10 mouse cellular contexts compared by ENCODE assay signal in genomic region chr17:31840423-31841003, GRCm38 (mm10). TPM values are rescaled to one million over a fixed set of nuclear protein-coding genes. Genes with fewer than 3 reads are reported as not detected.
DNase-seq lines count a peak whose midpoint lies in the region; ATAC-seq lines count a peak whose summit lies in the region.
"Had no signal": no experiment of that assay in that cellular context is flagged by ENCODE, and none has a peak within 500 bp of the region (broad histone marks: within the 10 kb centered on the region; RNA-seq: fewer than 3 reads in every experiment).

No protein-coding gene starts in this region.

- WGBS in lung, embryonic 16.5 days = 66% methylated on average over 6 of the region's 6 CpGs
- 20% methylated on average over 6 of the region's 6 CpGs for WGBS in macrophage (ENCODE audit: missing documents)

- DNase-seq in lung, postnatal 14 days = no peak
- DNase-seq in MEL-GATA-1-ER (ENCODE audit: extremely low read depth, low read depth) = peak; percentile 52
- DNase-seq in thymus, postnatal 25 days = peak; percentile 49
- no peak for DNase-seq in right cerebral cortex, postnatal 25 days
- no peak for DNase-seq in gastrocnemius, postnatal 14 days
- DNase-seq: heart, postnatal 14 days had no signal

- H3K4me3 ChIP-seq in lung, embryonic 16.5 days (ENCODE audit: low read length) = no peak overlapping the region
- no peak overlapping the region for H3K4me3 ChIP-seq in macrophage (ENCODE audit: inconsistent target)
- H3K4me3 ChIP-seq: kidney, embryonic 15.5 days; midbrain, embryonic 15.5 days had no signal

- intact Hi-C loops in gastrocnemius, postnatal 14 days (cut with DNase I; ENCODE audit: low total_unique reads) = no loop called here

- no peak overlapping the region for H3K9ac ChIP-seq in lung, embryonic 16.5 days (ENCODE audit: low read length)
- H3K9ac ChIP-seq: kidney, embryonic 15.5 days; midbrain, embryonic 15.5 days had no signal

- no peaks in the 10 kb centered on the region for H3K27me3 ChIP-seq in lung, embryonic 16.5 days (ENCODE audit: control insufficient read depth, insufficient read depth, low read depth, low read length)
- H3K27me3 ChIP-seq: kidney, embryonic 15.5 days; midbrain, embryonic 15.5 days had no signal

- H3K9me3 ChIP-seq in lung, embryonic 16.5 days (ENCODE audit: control insufficient read depth, low read length) = peaks cover 3% of the 10 kb centered on the region; the same call in 1 of the 2 replicates
- H3K9me3 ChIP-seq: kidney, embryonic 15.5 days; midbrain, embryonic 15.5 days had no signal

- H3K36me3 ChIP-seq in lung, embryonic 16.5 days (ENCODE audit: control insufficient read depth, insufficient read depth, low read length) = peaks cover 11% of the 10 kb centered on the region
- H3K36me3 ChIP-seq in macrophage (ENCODE audit: inconsistent target) = peaks cover 11% of the 10 kb centered on the region; the same call in 1 of the 2 replicates

- peaks cover 51% of the 10 kb centered on the region for H3K4me1 ChIP-seq in lung, embryonic 16.5 days (replicated peaks; ENCODE audit: control insufficient read depth, insufficient read depth, low read length)
- H3K4me1 ChIP-seq: midbrain, embryonic 15.5 days had no signal

- no peaks in the 10 kb centered on the region for H3K79me2 ChIP-seq in macrophage (ENCODE audit: inconsistent target)

- peak overlapping the region; percentile 98; the same call in 1 of the 2 replicates for H3K27ac ChIP-seq in lung, embryonic 16.5 days (ENCODE audit: low read length)
- H3K27ac ChIP-seq in macrophage = peak overlapping the region; percentile 57; the same call in 1 of the 2 replicates
- H3K27ac ChIP-seq: kidney, embryonic 15.5 days; midbrain, embryonic 15.5 days had no signal

- no peak for ATAC-seq in lung, embryonic 16.5 days (ENCODE audit: low read depth)
- ATAC-seq: midbrain, embryonic 15.5 days had no signal

- H3K4me2 ChIP-seq in lung, embryonic 16.5 days (ENCODE audit: low read depth, low read length) = no peak overlapping the region
- H3K4me2 ChIP-seq: kidney, embryonic 15.5 days; midbrain, embryonic 15.5 days had no signal

RNA-seq across cellular contexts. Expression of gene Sik1, which starts 15.1 kb away (rescaled TPM):
- polyA plus RNA-seq in lung, embryonic 16.5 days (2015; fragmentation: Nextera tagmentation; extraction: Ambion mirVana) = 32.7 and 33.0 TPM in 2 replicates
- total RNA-seq in macrophage (2018; cell fraction: chromatin; rRNA removed) = 10 to 100 TPM in 24 of 26 experiments, 1 to 10 TPM in 2; 2.6 to 74.2 (median 27.9) TPM
- 10 to 100 TPM in 20 of 26 experiments, 1 to 10 TPM in 6; 1.9 to 28.3 (median 15.6) TPM for total RNA-seq in macrophage (2018; cell fraction: cytosol; rRNA removed)
- 10 to 100 TPM in 20 of 26 experiments, 1 to 10 TPM in 6; 4.1 to 41.4 (median 13.5) TPM for total RNA-seq in macrophage (2018; cell fraction: nucleus; rRNA removed)
- 6.1 to 8.6 TPM (median 7.3 TPM) in 3 replicates for polyA plus RNA-seq in macrophage (2018)
- 10 to 100 TPM; 18.1 to 18.6 TPM for total RNA-seq in gastrocnemius, postnatal 14 days (2021)

Comparison
In these comparisons a context has a peak if more than half of its experiments do, and no peak if none do; other contexts are left out.
1. DNase-seq: peak in MEL-GATA-1-ER (single experiment) and thymus, postnatal 25 days (single experiment); none in lung, postnatal 14 days (single experiment), right cerebral cortex, postnatal 25 days (single experiment) and gastrocnemius, postnatal 14 days (single experiment).